Mouse (Mus musculus) monocyte, adult 2 months (primary cell): ENCODE data around the gene Lrrc51.
"Not testable (repeated sequence)": the region's sequence is repeated elsewhere in the genome, so short reads cannot be mapped to it uniquely, and the experiment has no call there.

Experiments used
- DNase-seq, 2 experiments: peaks; one replicate each; pipeline ENCODE4 v3.0.0; 2022; ENCODE audit warnings: low spot score in 2 of 2, low read depth in 1 of 2

Lrrc51 gene

DNA sequence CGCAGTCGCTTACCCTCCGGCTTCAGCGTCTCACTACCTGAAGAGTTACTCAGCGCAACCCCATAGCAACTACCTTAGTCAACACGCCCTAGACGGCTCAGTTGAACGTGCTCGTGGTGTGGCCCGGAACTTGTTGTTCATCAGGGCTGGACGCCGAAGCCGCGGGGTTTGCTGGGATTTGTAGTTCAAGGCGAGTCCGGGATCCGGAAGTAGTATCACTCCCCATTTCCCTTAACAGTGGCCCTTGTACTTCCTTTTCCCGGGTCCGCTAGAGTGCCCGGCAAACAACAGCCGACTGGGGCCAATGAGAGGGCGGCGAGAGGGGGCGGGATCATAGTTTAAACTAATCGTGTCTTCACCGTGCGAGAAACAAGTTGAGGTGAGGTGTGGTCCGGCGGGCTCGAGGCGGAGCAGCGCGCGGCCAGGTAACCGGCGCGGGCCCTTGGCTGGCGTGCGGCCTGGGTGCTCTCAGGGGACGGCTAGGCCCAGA is at the start of gene Lrrc51, which contains the start of gene Numa1:
Gene Lrrc51 (minus strand): TSS at position 145 of the 490 bp plus-strand sequence.
Gene Numa1 (plus strand): TSS at position 361 of the 490 bp plus-strand sequence.
- peak; percentile 92 to 93 for DNase-seq

DNA sequence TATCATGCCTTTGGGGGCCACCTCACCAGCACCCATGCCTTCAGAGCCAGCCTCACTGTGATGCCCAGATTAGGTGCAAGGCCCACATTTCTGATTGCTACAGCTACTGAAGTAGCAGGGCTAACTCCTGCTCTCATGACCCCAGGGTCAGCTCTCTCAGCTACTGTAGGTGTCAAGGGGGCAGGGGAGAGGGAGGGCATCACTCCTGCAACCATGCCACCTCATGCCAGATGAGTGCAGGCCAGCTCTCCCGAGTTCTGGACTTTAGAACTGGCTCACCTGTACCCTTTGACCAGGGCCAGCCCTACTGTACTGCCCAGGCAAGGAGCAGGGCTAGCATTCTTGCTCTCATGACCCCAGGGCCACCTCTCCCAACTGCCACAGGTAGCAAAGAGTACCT is 49.0 kb upstream of the Lrrc51 start:
- no peak for DNase-seq

DNA sequence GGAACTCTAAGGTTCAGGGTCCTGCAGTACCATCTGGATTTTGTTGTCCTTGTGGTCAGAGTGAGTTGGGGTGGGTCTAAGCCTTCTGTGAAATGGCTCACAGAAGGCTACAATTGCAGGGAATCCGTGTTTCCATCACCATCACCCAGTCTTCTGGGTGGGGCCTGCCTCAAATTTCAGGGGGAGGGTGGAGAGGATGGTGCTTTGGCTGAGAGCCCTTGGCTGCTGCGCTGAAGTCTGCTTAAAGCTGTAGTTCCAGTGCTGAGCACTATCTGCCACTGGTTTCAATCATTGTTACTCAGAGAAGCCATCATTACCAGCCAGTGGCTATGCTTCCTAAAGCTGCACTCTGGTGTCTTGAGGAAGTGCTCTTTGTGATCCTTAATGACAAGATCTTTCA is 40.8 kb upstream of the Lrrc51 start:
- DNase-seq, result no peak

DNA sequence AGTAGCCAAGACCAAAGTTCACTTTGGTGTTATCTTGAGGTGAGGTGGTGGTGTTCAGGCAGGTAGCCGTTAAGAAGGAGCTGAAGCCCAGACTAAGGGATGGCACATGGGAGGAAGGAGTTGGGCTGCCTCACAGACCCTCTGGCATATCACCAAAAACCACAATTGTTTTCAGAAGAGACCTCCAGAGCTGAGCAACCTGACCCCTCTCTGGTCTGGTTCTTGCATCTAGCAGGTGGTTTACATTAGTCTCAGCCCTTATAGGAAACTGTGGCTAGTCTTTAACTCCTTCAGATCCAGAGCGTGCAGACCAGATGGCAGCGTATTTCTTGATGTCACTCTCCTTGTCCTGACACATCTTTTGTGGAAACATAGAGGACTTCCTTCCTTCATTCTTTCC is 40.0 kb upstream of the Lrrc51 start:
- no peak for DNase-seq

DNA sequence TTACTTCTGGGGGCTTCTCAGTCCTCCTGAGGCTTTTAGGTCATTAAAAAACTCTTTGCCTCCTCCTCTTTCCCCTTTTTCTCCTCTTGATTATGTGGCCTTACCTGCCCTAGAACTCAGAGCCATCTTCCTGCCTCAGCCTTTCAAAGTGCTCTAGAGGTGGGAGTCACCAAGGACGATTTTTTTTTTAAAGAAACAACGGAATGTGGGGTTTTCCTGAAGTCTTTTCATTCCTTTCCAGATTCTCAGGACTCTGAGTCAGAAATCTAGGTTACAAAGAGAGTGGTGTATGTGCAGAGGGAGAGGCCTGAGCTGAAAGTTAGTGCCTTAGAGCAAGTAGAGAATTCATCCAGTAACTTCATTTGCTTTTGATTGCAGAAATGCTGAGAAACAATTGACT is 38.0 kb upstream of the Lrrc51 start:
- no peak for DNase-seq

DNA sequence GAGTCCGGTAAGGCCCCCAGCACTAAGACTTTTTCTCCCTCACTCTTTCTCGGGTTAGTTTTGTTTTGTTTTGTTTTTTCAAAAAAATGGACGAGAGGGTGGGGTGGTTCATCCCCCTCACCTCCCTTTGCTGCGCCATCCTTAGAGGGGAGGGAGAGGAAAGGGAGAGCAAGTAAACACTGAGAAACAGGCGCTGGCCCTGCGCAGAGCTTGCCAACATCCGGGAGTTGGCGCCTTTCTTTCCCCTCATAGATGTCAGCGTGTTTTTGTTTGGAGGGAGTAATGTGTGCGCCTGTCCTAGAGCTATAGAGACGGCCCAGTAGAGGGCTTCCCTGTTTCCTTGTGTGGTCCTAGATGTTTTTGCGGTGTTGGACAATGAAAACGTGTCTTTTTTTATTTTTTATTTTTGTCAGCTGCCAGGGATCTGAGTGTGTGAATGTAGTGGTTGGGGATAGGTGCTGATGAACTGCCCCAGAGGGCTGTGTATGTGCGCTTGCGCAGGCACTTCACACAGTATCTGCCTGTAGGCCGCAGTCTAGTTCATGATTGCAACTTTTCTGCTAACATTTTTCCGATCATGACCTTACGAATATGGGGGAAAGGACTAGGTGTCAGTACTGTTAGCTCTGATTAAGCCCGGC is 37.2 kb upstream of the Lrrc51 start:
- DNase-seq, result peak in 1 of 2 experiments; percentile 37

DNA sequence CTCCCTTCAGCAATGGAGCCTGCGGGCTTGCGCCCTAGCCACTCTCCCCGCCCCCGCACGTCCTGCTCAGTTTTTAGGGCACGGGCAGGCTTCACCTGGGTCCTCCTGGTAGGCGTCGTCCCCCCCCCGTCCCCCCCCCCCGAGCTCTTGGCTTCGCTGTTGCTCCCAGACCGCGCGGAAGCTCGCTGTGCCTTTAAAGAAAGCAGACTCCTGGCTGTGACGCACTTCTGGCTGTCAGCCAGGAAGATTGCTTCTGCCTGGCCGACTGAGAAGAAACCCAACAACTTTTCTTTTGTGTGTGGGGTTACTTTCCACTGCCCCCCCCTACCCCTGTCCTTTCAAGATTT is 36.7 kb upstream of the Lrrc51 start:
- peak; percentile 46 to 63 for DNase-seq

DNA sequence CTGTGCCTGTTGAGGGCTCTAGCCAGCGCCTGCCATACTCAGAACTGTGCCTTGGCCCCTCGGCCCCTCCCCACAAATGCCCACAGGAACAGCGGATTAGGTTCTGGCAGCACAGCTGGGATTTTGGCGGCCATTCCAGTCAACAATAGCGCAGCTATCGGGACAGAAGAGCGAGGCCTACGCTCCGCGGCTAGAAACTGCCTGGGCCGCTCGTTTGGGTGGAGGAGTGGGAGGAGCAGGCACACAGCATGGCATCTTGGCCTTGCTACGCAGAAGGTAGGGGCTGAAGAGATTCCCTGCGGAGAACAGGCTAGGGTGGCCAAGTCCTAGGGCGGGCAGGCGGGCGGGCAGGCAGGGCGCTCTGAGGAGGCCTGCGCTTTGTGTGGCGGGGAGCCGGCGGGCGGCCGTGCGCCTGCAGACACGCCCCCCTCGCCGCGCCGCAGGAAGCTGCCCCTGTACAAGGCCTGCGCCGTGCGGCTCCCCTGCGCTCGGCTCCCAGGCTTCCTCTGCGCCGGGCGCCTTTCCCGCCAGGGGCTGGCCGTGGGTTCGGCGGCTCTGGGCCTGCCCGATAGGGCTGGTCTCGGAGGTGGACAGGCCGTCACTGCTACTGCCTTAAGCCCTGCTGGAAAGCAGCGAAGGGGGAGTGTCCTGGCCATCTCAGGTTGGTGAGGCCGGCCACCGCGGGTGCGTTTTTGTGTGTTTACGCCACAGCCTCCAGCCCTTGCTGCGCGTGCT is 36.2 kb upstream of the Lrrc51 start:
- peak; percentile 30 to 63 for DNase-seq

DNA sequence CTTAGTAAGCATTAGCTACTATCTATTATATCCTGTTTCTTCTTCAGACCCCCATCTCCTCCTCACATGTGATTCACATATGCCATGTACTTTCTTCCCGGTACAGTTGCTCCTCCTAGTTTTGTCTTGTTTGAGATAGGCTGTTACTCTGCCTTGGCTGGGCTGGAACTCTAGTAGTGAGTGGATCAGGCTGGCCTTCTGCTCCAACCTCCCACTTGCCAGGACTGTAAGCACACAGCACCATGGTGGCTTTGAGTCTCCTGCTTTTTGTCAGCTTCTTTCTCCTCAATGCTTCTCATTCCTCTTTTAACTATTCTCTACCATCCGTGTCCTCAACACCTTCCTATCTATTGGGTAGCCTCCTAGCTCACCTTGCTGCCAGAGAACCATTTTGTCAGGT is 35.1 kb upstream of the Lrrc51 start:
- no peak for DNase-seq

DNA sequence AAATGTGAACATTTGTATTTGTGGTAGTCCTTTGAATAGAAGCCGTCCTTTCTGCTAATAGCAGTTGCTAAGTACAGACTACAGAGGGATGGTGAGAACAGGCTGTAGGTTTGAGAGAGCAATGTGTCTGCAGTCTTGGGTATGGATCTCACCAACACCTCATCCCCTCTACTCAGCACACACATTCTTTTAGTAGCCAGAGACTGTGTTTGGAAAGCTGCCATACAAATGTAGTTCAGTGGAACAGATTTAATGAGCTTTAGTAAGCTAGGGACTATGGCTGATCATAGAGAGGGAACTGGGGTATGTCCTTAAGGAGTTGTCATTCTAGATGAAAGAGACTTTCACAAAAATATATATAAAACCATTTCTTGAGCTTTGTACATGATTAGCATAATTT is 33.6 kb upstream of the Lrrc51 start:
- DNase-seq, result no peak

DNA sequence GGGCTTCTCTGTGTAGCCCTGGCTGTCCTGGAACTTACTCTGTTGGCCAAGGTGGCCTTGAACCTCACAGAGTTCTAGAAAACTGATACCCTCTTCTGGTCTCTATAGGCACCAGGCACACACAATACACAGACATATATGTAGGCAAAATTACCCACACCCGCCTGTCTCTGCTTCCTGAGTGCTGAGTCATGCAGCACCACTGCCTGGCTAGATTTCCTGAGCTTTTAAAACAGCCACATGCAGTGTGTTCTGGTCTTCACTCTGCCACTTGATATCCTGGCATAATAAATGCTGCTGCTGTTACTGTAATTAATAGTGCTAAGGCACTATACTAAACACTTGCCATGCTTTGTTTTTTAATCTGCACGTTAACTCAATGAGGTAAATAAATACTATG is 31.9 kb upstream of the Lrrc51 start:
- no peak for DNase-seq

DNA sequence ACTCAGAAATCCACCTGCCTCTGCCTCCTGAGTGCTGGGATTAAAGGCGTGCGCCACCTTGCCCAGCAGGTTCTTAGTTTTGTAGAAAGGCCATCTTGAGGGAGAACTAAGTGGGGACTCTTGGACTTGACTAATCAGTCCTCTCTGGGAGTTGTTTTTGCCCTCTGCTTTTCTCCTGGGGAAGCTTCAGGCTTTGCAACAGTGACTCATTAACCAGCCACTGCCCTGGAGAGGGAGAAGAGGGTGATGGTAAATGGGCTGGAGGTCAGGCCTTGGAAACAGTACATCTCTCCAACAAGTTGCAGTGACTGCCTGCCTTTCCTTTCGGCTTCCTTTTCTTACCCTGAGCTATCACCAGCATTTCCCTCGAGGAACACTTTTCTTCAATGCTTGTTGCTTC is 30.9 kb upstream of the Lrrc51 start:
- no peak for DNase-seq

DNA sequence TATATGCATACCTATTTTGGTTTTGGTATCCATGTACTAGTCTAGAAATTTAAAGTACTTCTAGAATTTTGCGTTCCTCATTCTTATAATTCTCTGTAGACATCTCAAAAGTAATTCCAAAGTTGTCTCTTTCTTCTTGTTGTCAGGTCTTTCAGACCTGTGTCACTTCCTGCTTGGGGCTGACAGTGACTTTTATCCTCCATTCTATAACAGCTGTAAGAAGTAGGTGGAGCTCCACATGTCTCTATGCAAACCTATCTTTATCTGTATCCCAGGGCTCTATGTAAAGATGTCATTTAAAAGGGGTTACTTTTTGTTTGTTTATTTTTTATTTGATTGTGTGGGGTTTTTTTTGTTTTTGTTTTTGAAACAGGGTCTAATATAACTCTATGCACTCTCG is 29.9 kb upstream of the Lrrc51 start:
- no peak for DNase-seq

DNA sequence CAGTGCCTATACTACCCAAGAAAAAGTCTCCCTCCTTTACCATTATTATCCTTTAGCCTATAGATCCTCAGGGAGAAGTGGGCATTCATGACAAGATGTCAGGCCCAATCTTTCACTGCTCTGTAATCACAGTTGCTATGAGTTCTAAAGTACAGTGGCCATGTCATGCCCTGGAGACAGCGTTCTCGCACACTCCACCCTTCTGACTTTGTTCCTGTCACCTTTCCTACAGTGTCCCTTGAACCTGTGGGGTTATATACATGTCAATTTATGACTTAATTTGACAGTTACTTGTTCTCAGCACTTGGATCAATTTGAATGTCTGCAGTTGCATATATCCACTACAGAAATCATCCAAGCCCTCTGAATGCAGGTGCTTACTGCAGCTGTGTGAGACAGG is 29.1 kb upstream of the Lrrc51 start:
- DNase-seq, result no peak

DNA sequence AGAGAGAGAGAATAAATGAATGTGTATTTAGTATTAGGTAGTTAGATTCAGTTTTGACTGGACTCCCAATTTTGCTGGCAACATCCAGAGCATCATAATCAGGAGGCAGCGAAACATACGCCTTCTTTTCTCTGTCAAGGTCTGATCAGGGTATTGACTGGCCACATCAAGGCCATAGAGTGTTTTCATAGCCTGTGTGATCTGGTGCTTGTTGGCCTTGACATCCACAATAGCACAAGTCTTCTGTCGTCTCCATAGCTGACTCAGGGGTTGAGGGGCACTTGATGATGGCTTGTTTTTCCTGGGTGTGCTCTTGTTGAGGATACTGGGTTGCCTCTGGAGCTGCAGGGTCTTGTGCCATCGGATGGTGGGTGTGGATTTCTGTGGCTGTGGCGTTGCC is 23.2 kb upstream of the Lrrc51 start:
- no peak for DNase-seq

DNA sequence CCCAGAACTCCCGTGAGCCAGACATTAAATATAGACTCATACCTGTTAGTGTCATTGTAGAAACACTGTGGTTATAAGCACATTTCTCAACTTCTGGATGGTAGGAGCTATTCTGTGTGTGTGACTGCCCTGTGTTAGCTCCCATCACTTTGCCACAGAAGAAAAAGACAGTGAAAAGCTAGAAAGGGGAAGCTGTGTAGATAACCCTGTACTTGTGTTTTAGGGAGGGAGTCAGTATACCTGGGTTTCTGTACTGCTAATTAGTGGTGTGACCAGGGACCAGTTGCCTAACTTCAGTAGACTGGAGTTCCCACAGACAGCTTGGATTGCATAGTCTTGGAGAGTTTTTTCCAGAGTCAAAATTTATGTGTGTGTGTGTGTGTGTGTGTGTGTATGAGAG is 22.8 kb upstream of the Lrrc51 start:
- DNase-seq, result no peak

DNA sequence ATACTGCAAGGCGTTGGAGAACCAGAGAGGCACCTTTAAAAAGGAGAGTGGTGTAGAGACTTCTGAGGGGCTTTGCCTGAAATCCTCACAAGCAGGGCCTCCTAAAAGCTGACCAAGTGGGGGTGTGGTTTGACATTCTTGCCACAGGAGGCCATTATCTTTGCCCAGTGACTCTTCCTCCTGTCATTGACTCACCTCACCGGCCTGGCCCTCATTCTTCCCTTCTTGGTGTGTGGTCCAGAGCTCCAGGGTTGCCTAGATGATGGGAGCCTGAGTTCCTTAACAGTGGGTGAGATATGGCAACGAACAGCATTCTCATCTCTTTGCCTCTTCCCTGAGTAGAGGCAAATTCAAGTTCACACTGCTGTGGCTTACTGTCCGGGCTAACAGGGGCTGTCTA is 22.2 kb upstream of the Lrrc51 start:
- DNase-seq, result no peak

DNA sequence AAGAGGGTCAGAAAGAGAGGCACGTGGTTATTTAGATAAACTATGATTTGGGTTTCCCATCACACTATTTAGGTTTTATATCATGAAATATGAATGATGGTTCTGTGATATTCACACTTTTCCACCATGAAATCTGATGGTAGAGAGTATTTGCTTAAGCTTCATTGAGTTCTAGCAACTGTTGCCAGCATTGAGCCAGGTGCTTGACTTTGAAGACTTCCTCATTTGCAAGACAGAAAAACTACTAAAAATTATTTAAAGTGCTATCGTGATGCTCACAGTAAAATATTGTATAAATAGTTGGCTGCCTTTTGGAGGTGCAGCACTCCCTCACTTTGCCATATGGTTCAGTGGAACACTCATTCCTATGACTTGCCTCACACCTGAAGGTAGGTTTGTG is 21.6 kb upstream of the Lrrc51 start:
- no peak for DNase-seq

DNA sequence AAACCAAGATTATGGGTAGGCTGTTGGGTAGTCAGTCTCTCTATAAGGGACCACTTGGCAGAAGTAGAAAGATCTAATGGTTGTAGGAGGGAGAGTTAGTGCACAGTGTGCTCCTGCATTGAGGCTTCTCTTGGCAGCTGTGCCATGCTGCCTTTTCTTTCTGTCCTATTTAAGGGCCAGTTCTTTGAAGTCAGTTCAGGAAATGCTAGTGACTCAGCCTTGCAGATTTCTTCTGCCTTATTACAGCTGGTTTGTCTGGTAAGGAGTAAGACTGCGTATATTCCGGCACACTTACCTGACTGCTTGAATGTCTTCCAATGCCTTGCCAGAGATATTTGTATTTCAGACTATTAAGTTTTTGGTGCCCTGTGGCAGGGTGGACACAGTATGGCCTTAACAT is 20.5 kb upstream of the Lrrc51 start:
- DNase-seq, result no peak

DNA sequence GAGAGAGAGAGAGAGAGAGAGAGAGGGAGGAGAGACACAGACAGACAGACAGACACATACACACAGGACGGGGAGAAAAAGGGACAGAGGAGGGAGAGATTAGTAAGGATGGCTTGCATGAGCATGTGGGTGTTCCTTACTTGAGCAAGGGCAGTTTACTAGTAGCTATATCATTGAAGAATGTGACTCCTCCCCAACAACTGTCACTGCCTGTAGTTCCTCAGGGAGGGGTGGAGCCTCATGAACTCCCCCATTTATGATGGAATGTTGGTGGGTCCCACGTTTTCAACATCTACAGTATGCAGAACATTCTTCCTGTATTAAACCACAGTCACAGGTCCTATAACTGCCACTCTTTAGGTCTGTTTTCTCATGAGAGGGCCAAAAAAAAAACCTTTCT is 18.4 kb upstream of the Lrrc51 start:
- DNase-seq, result no peak

DNA sequence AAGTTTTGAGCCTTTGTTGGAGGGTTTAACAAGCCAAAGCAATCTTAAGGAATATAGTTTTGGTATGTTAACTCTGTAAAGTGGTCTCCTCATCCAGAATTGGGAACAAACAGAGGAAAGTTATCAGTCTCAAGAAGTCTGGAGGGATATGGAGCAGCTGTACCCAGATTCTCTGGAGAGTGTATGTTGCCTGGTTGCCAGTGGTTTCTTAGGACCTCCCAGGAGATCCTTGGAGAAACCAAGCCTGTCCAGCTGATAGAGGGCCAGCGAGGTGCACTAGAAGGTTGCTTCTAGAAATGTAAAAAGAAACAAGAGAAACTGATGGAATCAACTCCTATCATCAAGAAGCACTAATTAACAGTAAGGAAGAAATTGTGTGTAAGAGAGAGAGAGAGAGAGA is 18.0 kb upstream of the Lrrc51 start:
- DNase-seq, result no peak

DNA sequence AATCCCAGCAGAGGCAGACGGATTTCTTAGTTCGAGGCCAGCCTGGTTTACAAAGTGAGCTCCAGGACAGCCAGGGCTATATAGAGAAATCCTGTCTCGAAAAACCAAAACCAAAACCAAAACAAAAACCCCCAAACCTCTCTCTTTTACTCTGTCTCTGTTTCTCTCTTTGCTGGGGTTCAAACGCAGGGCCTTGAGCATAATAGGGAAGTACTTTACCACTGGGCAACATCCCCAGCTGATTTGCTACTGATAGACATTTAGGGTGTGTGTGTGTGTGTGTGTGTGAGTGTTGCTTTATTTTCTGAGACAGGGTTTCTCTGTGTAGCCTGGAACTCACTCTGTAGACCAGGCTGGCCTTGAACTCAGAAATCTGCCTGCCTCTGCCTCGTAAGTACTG is 15.3 kb upstream of the Lrrc51 start:
- DNase-seq, result not testable (repeated sequence)

DNA sequence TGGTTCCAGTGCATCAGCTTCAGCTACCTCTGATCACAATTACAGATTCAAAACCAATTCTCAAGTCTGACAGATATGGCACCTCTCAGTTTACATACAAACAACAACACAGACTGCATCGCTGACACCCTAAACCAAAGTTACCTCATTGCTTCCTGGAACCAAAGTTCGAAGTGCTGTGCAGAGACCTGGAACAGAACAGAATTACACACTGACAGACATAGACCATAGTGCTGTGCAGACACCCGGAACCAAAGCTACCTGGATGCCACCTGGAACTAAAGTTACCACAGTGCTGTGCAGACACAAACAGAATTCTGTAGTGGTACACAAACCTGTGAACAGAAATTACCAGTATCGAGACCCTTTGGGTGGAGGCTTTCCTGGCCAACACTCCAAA is 6.1 kb upstream of the Lrrc51 start:
- DNase-seq, result no peak
